Mouse (Mus musculus): ENCODE data around the gene Prdm15. TPM values are rescaled to one million over a fixed set of nuclear protein-coding genes. Genes with fewer than 3 reads are reported as not detected.

Gene Prdm15
- total RNA-seq, 1 experiment: 15.0 TPM

DNA sequence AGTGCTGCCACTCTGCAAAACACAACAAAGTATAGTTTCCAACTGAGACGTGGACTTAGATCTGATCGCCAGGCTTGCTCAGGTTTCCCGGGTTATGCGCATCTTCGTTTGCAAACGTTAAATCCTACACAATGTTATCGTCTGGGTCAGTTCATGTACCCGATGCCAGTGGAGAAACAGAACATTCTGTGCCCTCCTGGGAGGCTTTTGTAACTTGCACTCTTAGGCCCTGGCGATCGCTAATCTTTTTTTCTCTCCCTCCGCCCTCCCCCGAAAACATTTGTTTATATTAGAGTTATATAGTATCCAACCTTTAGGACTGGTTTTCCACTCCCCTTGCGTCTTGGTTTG lies 87.7 kb downstream of the Prdm15 start:
- DNase-seq (ENCODE audit: low read depth, low spot score): no peak
- Histone ChIP-seq H3K9me3 (ENCODE audit: control insufficient read depth, insufficient read depth, low read depth, low read length) (no peaks in the 10 kb centered on the region), H3K9ac (ENCODE audit: insufficient read depth, low read depth, low read length, poor library complexity, severe bottlenecking) (peak overlapping the region; percentile 50), H3K27ac (ENCODE audit: insufficient read depth, low read depth, low read length, poor library complexity, severe bottlenecking) (no peak overlapping the region), H3K4me1 (ENCODE audit: control insufficient read depth in 2 of 2, insufficient read depth in 2 of 2, low read length in 2 of 2, poor library complexity in 1 of 2) (peaks cover 0 to 5% of the 10 kb centered on the region in 2 experiments; a peak in 2 of 4 replicates), H3K36me3 (ENCODE audit: control insufficient read depth, insufficient read depth, low read length, poor library complexity, severe bottlenecking) (no peaks in the 10 kb centered on the region), H3K4me3 (ENCODE audit: insufficient read depth in 1 of 2, low read depth in 1 of 2, low read length in 2 of 2, poor library complexity in 1 of 2, severe bottlenecking in 1 of 2) (peak overlapping the region; percentile 76 to 77)
- in situ Hi-C loops (cut with MboI; ENCODE audit: low sequenced_read_pairs in 2 of 2, unreplicated experiment in 2 of 2): no loop called here
- no peak for TF ChIP-seq ZC3H11A (IDR thresholded peaks at IDR 0.05; ENCODE audit: borderline replicate concordance, low read depth, low read length)
- TF ChIP-seq MAFK (IDR thresholded peaks at IDR 0.05; ENCODE audit: insufficient read depth, low read depth, low read length): no peak
- TF ChIP-seq HCFC1 (IDR thresholded peaks at IDR 0.05; ENCODE audit: borderline replicate concordance, insufficient read depth, low read length): no peak
- TF ChIP-seq ZNF384 (IDR thresholded peaks at IDR 0.05; ENCODE audit: low read depth, low read length): no peak
- TF ChIP-seq CHD2 (IDR thresholded peaks at IDR 0.05; ENCODE audit: low read depth, low read length): no peak

DNA sequence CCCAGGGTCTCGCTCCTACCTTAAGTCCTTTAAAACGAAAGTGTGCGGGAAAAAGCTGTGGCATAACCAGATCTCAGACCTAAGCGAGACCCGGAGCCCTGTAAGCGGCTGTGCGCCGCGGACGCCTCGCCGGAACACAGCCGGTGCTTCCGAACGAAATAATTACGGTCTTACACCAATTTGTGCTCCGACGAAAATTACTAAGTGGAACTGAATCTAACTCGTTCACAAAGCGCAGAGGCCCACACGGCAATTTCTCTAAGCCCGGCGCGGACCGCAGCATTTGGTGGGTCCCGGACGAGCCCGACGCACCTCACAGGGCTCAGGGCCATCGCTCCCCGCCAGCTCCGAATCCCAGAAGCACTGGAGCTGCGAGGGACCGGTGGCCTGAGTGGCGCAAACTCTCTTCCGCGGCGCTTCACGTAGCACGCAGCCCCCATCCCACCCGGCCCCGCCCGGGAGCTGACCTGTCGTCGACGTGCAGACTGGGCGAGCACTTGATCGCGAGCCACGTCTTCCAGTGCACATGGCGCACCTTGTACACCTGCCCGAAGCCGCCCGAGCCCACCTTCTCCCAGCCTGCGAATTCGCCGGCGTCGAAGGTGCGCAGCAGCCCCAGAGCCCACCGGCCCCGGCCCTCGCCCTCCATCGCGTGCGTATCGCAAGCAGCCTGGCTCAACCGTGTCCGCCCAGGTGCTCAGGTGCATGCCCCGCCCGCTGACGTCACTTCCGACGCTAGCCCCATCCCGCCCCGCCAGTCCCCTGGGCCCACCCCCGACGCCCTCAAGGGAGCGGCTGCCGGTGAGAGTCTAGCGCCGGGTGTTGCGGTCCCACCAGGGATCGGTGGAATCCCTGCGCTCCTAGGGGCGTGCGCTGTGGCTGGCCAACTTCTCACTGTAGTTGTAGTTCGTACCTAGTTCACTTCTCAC lies 88.3 kb downstream of the Prdm15 start, which contains the start of gene Ripk4:
Gene Ripk4, minus strand, starts transcription at position 727 of the 929 bp plus-strand sequence.
- DNase-seq (ENCODE audit: low read depth, low spot score): peak; percentile 75
- Histone ChIP-seq H3K9me3 (ENCODE audit: control insufficient read depth, insufficient read depth, low read depth, low read length) (no peaks in the 10 kb centered on the region), H3K27ac (ENCODE audit: insufficient read depth, low read depth, low read length, poor library complexity, severe bottlenecking) (no peak within 1 kb of the TSS), H3K4me1 (ENCODE audit: control insufficient read depth in 2 of 2, insufficient read depth in 2 of 2, low read length in 2 of 2, poor library complexity in 1 of 2) (peaks cover 0 to 8% of the 10 kb centered on the region in 2 experiments; a peak in 2 of 4 replicates), H3K36me3 (ENCODE audit: control insufficient read depth, insufficient read depth, low read length, poor library complexity, severe bottlenecking) (no peaks in the 10 kb centered on the region), H3K9ac (ENCODE audit: insufficient read depth, low read depth, low read length, poor library complexity, severe bottlenecking) (peak within 1 kb of the TSS; percentile 74), H3K4me3 (ENCODE audit: insufficient read depth in 1 of 2, low read depth in 1 of 2, low read length in 2 of 2, poor library complexity in 1 of 2, severe bottlenecking in 1 of 2) (peak within 1 kb of the TSS; percentile 76 to 77)
- 0 out of 2 replicates have a peak, but pooled peaks have one; percentile 10 for TF ChIP-seq HCFC1 (IDR thresholded peaks at IDR 0.05; ENCODE audit: borderline replicate concordance, insufficient read depth, low read length)
- TF ChIP-seq ZC3H11A (IDR thresholded peaks at IDR 0.05; ENCODE audit: borderline replicate concordance, low read depth, low read length): no peak
- in situ Hi-C loops (cut with MboI; ENCODE audit: low sequenced_read_pairs in 2 of 2, unreplicated experiment in 2 of 2): no loop called here

DNA sequence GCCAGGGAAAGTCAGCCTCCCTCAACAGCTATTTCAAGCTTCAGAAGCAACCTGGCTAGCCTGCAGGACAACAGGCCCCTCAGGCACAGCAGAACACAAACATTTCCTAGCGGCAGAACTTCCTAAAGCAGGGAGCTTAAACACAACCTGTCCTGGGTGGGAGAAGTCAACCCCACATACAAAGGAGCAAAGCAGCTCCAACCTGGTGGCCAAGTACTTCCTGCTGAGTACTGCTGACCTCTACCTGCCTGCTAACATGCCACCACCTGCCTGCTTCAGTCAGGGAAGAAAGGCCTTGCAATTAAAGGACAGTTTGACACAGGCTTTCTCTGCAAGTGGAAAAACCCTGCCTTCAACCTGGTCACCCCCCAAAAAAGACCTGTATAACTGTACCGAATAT lies 89.9 kb downstream of the Prdm15 start:
- Histone ChIP-seq H3K36me3 (ENCODE audit: control insufficient read depth, insufficient read depth, low read length, poor library complexity, severe bottlenecking) (no peaks in the 10 kb centered on the region), H3K27ac (ENCODE audit: insufficient read depth, low read depth, low read length, poor library complexity, severe bottlenecking) (no peak overlapping the region), H3K4me3 (ENCODE audit: insufficient read depth in 1 of 2, low read depth in 1 of 2, low read length in 2 of 2, poor library complexity in 1 of 2, severe bottlenecking in 1 of 2) (no peak overlapping the region), H3K4me1 (ENCODE audit: control insufficient read depth in 2 of 2, insufficient read depth in 2 of 2, low read length in 2 of 2, poor library complexity in 1 of 2) (peaks cover 0 to 8% of the 10 kb centered on the region in 2 experiments; a peak in 2 of 4 replicates), H3K9ac (ENCODE audit: insufficient read depth, low read depth, low read length, poor library complexity, severe bottlenecking) (no peak overlapping the region), H3K9me3 (ENCODE audit: control insufficient read depth, insufficient read depth, low read depth, low read length) (no peaks in the 10 kb centered on the region)
- DNase-seq (ENCODE audit: low read depth, low spot score): no peak
- in situ Hi-C loops (cut with MboI; ENCODE audit: low sequenced_read_pairs in 2 of 2, unreplicated experiment in 2 of 2): no loop called here
- TF ChIP-seq ZC3H11A (IDR thresholded peaks at IDR 0.05; ENCODE audit: borderline replicate concordance, low read depth, low read length) (no peak), HCFC1 (IDR thresholded peaks at IDR 0.05; ENCODE audit: borderline replicate concordance, insufficient read depth, low read length) (no peak), ZNF384 (IDR thresholded peaks at IDR 0.05; ENCODE audit: low read depth, low read length) (no peak), MAFK (IDR thresholded peaks at IDR 0.05; ENCODE audit: insufficient read depth, low read depth, low read length) (no peak), CHD2 (IDR thresholded peaks at IDR 0.05; ENCODE audit: low read depth, low read length) (no peak)

DNA sequence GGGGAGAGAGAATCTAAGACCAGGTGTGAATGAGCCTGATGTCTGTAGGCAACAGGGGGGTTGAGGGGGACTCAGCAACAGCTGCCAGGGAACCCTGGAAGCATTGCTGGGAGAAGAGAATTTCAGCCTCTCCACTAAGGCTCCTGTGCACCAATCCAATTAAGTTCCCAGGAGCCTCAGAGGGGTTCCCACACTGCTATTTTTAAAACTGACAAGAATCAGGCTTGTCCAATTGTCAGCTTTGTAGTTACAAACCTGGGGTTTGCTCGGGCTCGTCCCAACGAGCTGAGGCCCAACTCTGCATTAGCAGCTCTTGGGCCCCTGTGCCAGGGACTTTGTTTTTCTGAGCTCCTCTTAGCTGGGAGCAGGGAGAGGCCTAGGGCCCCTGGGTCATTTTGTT lies 92.0 kb downstream of the Prdm15 start:
- no peak overlapping the region for H3K9ac ChIP-seq (ENCODE audit: insufficient read depth, low read depth, low read length, poor library complexity, severe bottlenecking)
- DNase-seq (ENCODE audit: low read depth, low spot score): no peak
- in situ Hi-C loops (cut with MboI; ENCODE audit: low sequenced_read_pairs in 2 of 2, unreplicated experiment in 2 of 2): no loop called here
- H3K36me3 ChIP-seq (ENCODE audit: control insufficient read depth, insufficient read depth, low read length, poor library complexity, severe bottlenecking): no peaks in the 10 kb centered on the region
- no peak overlapping the region for H3K27ac ChIP-seq (ENCODE audit: insufficient read depth, low read depth, low read length, poor library complexity, severe bottlenecking)
- H3K9me3 ChIP-seq (ENCODE audit: control insufficient read depth, insufficient read depth, low read depth, low read length): no peaks in the 10 kb centered on the region
- TF ChIP-seq MAFK (IDR thresholded peaks at IDR 0.05; ENCODE audit: insufficient read depth, low read depth, low read length) (no peak), HCFC1 (IDR thresholded peaks at IDR 0.05; ENCODE audit: borderline replicate concordance, insufficient read depth, low read length) (no peak), ZNF384 (IDR thresholded peaks at IDR 0.05; ENCODE audit: low read depth, low read length) (no peak), CHD2 (IDR thresholded peaks at IDR 0.05; ENCODE audit: low read depth, low read length) (no peak), ZC3H11A (IDR thresholded peaks at IDR 0.05; ENCODE audit: borderline replicate concordance, low read depth, low read length) (no peak)
- peaks cover 0 to 8% of the 10 kb centered on the region in 2 experiments; a peak in 2 of 4 replicates for H3K4me1 ChIP-seq (ENCODE audit: control insufficient read depth in 2 of 2, insufficient read depth in 2 of 2, low read length in 2 of 2, poor library complexity in 1 of 2)
- H3K4me3 ChIP-seq (ENCODE audit: insufficient read depth in 1 of 2, low read depth in 1 of 2, low read length in 2 of 2, poor library complexity in 1 of 2, severe bottlenecking in 1 of 2): no peak overlapping the region
